Mouse (Mus musculus) ES-E14 (cell line): ENCODE measurements at regions not wholly inside any gene's neighbourhood (a gene's known extent, or its start where the extent isn't known, plus 50 kb on each side); places are given as distances from the start of the nearest gene placed in this dataset.

Experiments used
- DNase-seq: peaks from one replicate; pipeline ENCODE4 v3.0.0-alpha.2; 2013; ENCODE audit warnings: low read depth, low spot score
- H3K27ac ChIP-seq: 2 replicates; pipeline ENCODE4 v1.5.1; 2012; ENCODE audit warnings: low read depth, mild to moderate bottlenecking, low read length, moderate library complexity, mixed read lengths; ENCODE audit not compliant: poor library complexity, insufficient read depth, severe bottlenecking
- H3K36me3 ChIP-seq: 2 replicates; pipeline ENCODE4 v1.6.1; 2012; ENCODE audit warnings: mild to moderate bottlenecking, low read length, moderate library complexity, mixed read lengths; ENCODE audit not compliant: control insufficient read depth, poor library complexity, insufficient read depth, severe bottlenecking
- H3K4me1 ChIP-seq, 2 experiments: fragments of 150-350 bp in 1 of 2; sonication (generic) in 1 of 2; 2 replicates each; pipeline ENCODE4 v1.6.1; 2012; ENCODE audit warnings: low read length in 2 of 2, mild to moderate bottlenecking in 1 of 2, mixed read lengths in 1 of 2; ENCODE audit not compliant: control insufficient read depth in 2 of 2, insufficient read depth in 2 of 2, poor library complexity in 1 of 2
- H3K4me3 ChIP-seq, 2 experiments: fragments of 150-350 bp in 1 of 2; sonication (generic) in 1 of 2; 2 replicates each; pipeline ENCODE4 v1.5.1; 2012; ENCODE audit warnings: low read length in 2 of 2, low read depth in 1 of 2, mild to moderate bottlenecking in 1 of 2, mixed read lengths in 1 of 2; ENCODE audit not compliant: insufficient read depth in 1 of 2, poor library complexity in 1 of 2, severe bottlenecking in 1 of 2
- H3K9ac ChIP-seq: 2 replicates; pipeline ENCODE4 v1.6.1; 2012; ENCODE audit warnings: low read depth, mild to moderate bottlenecking, low read length, mixed read lengths; ENCODE audit not compliant: poor library complexity, insufficient read depth, severe bottlenecking
- H3K9me3 ChIP-seq: fragments of 150-350 bp; sonication (generic); 2 replicates; pipeline ENCODE4 v1.6.1; 2012; ENCODE audit warnings: low read depth, mild to moderate bottlenecking, low read length; ENCODE audit not compliant: control insufficient read depth, insufficient read depth
- CHD2 ChIP-seq: IDR thresholded peaks from 2 replicates; pipeline ENCODE4 v1.6.1; 2014; ENCODE audit warnings: mild to moderate bottlenecking, low read depth, low read length, inconsistent platforms
- HCFC1 ChIP-seq: IDR thresholded peaks from 2 replicates; pipeline ENCODE4 v1.6.1; 2012; ENCODE audit warnings: low read length, inconsistent platforms, borderline replicate concordance; ENCODE audit not compliant: insufficient read depth
- MAFK ChIP-seq: IDR thresholded peaks from 2 replicates; pipeline ENCODE4 v1.6.1; 2014; ENCODE audit warnings: mild to moderate bottlenecking, low read depth, low read length, inconsistent platforms; ENCODE audit not compliant: insufficient read depth
- ZC3H11A ChIP-seq: IDR thresholded peaks from 2 replicates; pipeline ENCODE4 v1.6.1; 2012; ENCODE audit warnings: low read depth, mild to moderate bottlenecking, inconsistent platforms, low read length, borderline replicate concordance
- ZNF384 ChIP-seq: IDR thresholded peaks from 2 replicates; pipeline ENCODE4 v1.6.1; 2012; ENCODE audit warnings: low read depth, low read length, inconsistent platforms
- in situ Hi-C, 2 experiments: fragments of 600-800 bp; cut with MboI; formaldehyde crosslinking; loops; one replicate each; pipeline ENCODE4 v1.15.1; 2025; ENCODE audit warnings: low sequenced_read_pairs in 2 of 2, inconsistent platforms in 1 of 2; ENCODE audit not compliant: unreplicated experiment in 2 of 2

DNA sequence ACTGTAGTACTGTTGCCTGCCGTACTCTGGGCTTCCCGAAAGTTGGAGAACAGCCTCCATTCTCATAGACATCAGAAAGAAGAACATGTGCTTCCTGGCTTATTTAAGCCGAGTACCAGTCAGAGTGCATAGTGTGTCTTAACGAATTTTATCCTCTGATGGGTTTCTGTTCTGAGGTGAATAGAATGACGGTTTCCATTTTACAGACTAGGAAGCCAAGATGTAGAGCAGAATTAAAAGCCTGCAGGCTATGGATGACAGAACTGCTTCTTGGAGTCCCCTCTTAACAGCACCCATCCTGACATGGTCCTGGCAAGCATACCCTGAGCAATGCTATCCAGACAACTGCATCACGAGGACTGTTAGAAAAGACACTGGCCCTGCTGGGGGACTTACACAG is 69.0 kb upstream of the Rgma start:
- peaks cover 3 to 20% of the 10 kb centered on the region in 2 experiments; a peak in 3 of 4 replicates for H3K4me1 ChIP-seq
- no peak overlapping the region for H3K9ac ChIP-seq
- H3K27ac ChIP-seq = no peak overlapping the region
- no peak for DNase-seq
- no peak overlapping the region for H3K4me3 ChIP-seq
- in situ Hi-C loops = no loop called here
- no peaks in the 10 kb centered on the region for H3K36me3 ChIP-seq
- no peak for TF ChIP-seq ZNF384
- TF ChIP-seq CHD2 = no peak
- TF ChIP-seq MAFK = no peak
- no peak for TF ChIP-seq HCFC1
- no peak for TF ChIP-seq ZC3H11A
- H3K9me3 ChIP-seq = no peaks in the 10 kb centered on the region

DNA sequence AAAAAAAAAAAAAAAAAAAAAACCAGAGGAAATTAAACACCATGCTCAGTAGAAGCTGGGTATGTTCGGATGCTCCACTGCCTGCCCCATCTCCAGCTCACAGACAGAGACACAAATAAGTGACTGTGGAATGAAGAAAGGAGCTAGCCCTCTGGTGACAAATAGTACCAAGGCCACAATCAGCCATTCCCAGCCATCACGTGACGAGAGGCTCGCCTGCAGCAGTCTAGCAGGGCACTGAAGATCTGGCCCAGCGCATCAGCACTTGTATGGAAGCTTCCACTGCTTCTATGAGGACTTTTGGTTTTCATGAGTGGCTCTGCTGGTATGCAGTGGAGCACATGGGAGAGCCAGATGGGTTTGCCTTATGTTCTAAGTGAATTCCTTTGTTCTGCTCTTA is 68.6 kb upstream of the Rgma start:
- TF ChIP-seq MAFK (no peak), ZNF384 (no peak), ZC3H11A (no peak), CHD2 (no peak), HCFC1 (no peak)
- H3K9me3 ChIP-seq = no peaks in the 10 kb centered on the region
- H3K4me3 ChIP-seq = no peak overlapping the region
- H3K27ac ChIP-seq = no peak overlapping the region
- peaks cover 3 to 20% of the 10 kb centered on the region in 2 experiments; a peak in 3 of 4 replicates for H3K4me1 ChIP-seq
- H3K36me3 ChIP-seq = no peaks in the 10 kb centered on the region
- H3K9ac ChIP-seq = no peak overlapping the region
- in situ Hi-C loops = no loop called here
- DNase-seq = no peak

DNA sequence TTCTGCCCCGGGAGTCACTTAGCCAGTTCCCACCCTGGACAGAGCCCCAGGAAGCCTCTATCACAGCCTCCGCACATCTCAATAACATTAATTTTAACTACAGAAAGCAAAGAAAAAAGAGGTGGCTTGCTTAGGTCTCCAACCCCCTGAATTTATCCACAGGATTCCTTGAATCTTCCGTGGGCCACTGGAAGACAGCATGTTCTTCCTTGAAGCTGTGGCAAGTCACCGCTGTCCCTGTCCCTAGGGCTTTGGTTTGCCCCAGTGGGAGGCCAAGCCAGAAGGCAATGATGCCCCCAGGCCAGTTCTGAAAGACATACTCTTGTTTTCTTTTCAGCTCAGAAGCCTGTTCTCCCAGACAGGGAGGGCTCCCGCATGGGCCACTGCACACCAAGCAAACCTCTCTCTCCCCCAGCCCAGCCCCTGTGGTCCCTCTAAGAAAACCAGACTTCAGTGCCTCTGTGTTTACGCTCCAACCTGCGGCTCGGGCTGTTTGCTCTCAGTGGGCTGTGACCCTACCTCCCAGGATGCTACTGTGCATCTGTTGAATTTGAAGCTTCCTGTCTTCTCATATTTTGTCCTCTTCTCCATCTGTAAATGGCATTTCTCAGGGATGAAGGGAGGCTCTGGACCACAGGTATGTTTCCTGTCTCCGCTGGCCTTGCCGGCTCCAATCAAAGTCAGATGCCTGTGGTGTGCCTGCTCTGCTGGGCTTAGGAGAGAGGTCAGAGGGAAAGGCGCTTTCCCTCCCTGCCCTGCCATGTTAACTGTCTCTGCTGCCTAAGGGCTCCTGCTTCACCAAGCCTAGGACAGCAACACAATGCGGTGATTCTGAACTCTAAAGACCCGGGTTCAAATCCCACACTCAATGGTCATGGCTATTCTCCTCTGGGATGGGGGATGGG is 67.5 kb upstream of the Rgma start:
- in situ Hi-C loops = no loop called here
- Histone ChIP-seq H3K27ac (no peak overlapping the region), H3K4me3 (no peak overlapping the region), H3K36me3 (no peaks in the 10 kb centered on the region), H3K9me3 (no peaks in the 10 kb centered on the region), H3K4me1 (peaks cover 3 to 20% of the 10 kb centered on the region in 2 experiments; a peak in 3 of 4 replicates), H3K9ac (no peak overlapping the region)
- TF ChIP-seq ZNF384 (no peak), ZC3H11A (no peak), CHD2 (no peak), MAFK (no peak)
- DNase-seq = no peak

DNA sequence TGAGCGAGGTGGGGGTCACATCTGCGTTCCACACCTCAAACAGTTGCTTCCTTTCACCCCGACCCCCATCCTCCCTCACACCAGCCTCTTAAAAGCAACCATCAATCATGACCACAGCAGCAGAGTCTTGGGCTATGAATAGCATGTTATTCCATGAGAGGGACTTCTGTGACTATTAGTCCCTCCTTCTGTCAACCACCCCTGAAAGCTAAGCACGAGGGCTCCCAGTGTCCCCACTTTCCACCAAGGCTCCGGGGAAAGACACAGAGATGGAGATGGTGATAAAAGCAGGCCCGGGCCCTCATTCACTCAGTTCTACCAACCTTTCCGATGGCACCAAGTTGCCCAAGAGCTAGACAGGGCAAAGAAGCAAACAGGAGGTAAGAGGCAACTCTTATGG is 66.3 kb upstream of the Rgma start:
- TF ChIP-seq ZNF384 (no peak), MAFK (no peak), ZC3H11A (no peak), CHD2 (no peak), HCFC1 (no peak)
- Histone ChIP-seq H3K9me3 (no peaks in the 10 kb centered on the region), H3K27ac (no peak overlapping the region), H3K4me1 (peaks cover 3 to 20% of the 10 kb centered on the region in 2 experiments; a peak in 3 of 4 replicates), H3K9ac (no peak overlapping the region), H3K36me3 (no peaks in the 10 kb centered on the region), H3K4me3 (no peak overlapping the region)
- no peak for DNase-seq
- in situ Hi-C loops = no loop called here

DNA sequence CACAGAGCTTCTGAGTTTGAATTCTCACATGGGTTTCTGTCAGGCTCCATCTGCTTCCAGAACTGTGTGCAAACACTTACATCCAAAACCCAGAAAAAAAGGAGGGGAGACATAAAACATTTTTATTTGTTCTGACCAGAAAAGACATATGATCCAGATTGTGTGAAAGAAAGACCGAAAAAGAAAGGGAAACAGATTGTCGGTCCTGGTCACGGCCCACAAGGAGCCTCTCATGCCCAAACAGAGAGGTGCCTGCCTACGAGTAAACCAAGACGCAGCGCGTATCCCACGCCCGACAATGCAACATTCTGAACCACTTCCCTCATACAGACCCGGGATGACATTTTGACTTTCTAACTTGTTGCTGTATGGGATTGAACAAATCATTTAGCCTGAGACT is 65.3 kb upstream of the Rgma start:
- peaks cover 3 to 18% of the 10 kb centered on the region in 2 experiments; a peak in 2 of 4 replicates for H3K4me1 ChIP-seq
- in situ Hi-C loops = no loop called here

More for the DNA sequence above, 65.3 kb upstream of the Rgma start:
- Histone ChIP-seq H3K9ac (no peak overlapping the region), H3K9me3 (no peaks in the 10 kb centered on the region), H3K36me3 (no peaks in the 10 kb centered on the region), H3K4me3 (no peak overlapping the region), H3K27ac (no peak overlapping the region)
- no peak for DNase-seq
- TF ChIP-seq HCFC1 (no peak), MAFK (no peak), CHD2 (no peak), ZC3H11A (no peak), ZNF384 (no peak)
